Mouse (Mus musculus) kidney, adult 2 months (tissue): Measurements from ENCODE around the gene St3gal2. TPM values are rescaled to one million over a fixed set of nuclear protein-coding genes. Genes with fewer than 3 reads are reported as not detected.

ENCODE experiments used
- DNase-seq: peaks from one replicate; pipeline ENCODE4 v3.0.0; 2021
- H3K27ac ChIP-seq: fragments of 200-500 bp; 2 replicates; pipeline ENCODE4 v1.5.1; 2012; ENCODE audit warnings: low read depth, low read length, control low read depth, inconsistent platforms; ENCODE audit not compliant: insufficient read depth
- H3K27me3 ChIP-seq: fragments of 200-500 bp; replicated peaks from 2 replicates; pipeline ENCODE4 v1.6.1; 2012; ENCODE audit warnings: mild to moderate bottlenecking, moderate library complexity, low read length, inconsistent platforms; ENCODE audit not compliant: control insufficient read depth, insufficient read depth
- H3K36me3 ChIP-seq: fragments of 200-500 bp; 2 replicates; pipeline ENCODE4 v1.6.1; 2012; ENCODE audit warnings: mild to moderate bottlenecking, moderate library complexity, low read length, inconsistent platforms; ENCODE audit not compliant: control insufficient read depth, insufficient read depth
- H3K4me1 ChIP-seq: fragments of 200-500 bp; 2 replicates; pipeline ENCODE4 v1.6.1; 2011; ENCODE audit warnings: low read length; ENCODE audit not compliant: control insufficient read depth, insufficient read depth
- H3K4me3 ChIP-seq: fragments of 200-500 bp; 2 replicates; pipeline ENCODE4 v1.5.1; 2011; ENCODE audit warnings: mild to moderate bottlenecking, low read depth, low read length, control low read depth; ENCODE audit not compliant: insufficient read depth
- CTCF ChIP-seq: fragments of 200-500 bp; conservative IDR thresholded peaks from 2 replicates; pipeline ENCODE4 v1.5.1; 2011; ENCODE audit warnings: low read depth, mild to moderate bottlenecking, control low read depth, low read length, moderate library complexity, mixed read lengths; ENCODE audit not compliant: insufficient read depth, insufficient read length
- POLR2A ChIP-seq: fragments of 200-500 bp; IDR thresholded peaks from one replicate; pipeline ENCODE4 v1.6.1; 2011; ENCODE audit warnings: low read depth, low read length, control low read depth
- WGBS: fragments of 180-500 bp; shearing (Covaris S2); methylation state at CpG from one replicate; pipeline ENCODE4 v1.1.7; 2018; 5-methylcytosine and 5-hydroxymethylcytosine counted together
- polyA plus RNA-seq: library from polyadenylated mRNA; depleted of rRNA; stranded (reverse); fragments of >200 nt; gene quantifications from 2 replicates; pipeline ENCODE4 v1.2.3, GENCODE M21; 2012; rRNA removed

St3gal2 gene
- polyA plus RNA-seq = 27.3 and 28.6 TPM in 2 replicates

- Histone ChIP-seq H3K36me3 (no peaks in the 10 kb centered on the region), H3K27ac (peak within 1 kb of the TSS; percentile 44), H3K4me3 (peak within 1 kb of the TSS; percentile 72), H3K4me1 (peaks cover 15% of the 10 kb centered on the region; the same call in 1 of the 2 replicates), H3K27me3 (no peaks in the 10 kb centered on the region)
- 0% methylated on average over 33 of the region's 36 CpGs for WGBS
- DNase-seq = peak; percentile 93
- TF ChIP-seq POLR2A (no peak), CTCF (no peak)
Observed at GRCm38 (mm10) chr8:110919341-110920031, at the start of gene St3gal2. TSS of gene St3gal2 (plus strand) at chr8:110919922.

GRCm38 (mm10) chr8:110870501-110870900 is 49.2 kb upstream of the St3gal2 start:
- H3K27me3 ChIP-seq = no peaks in the 10 kb centered on the region
- WGBS = 97% methylated on average over 2 of the region's 2 CpGs
- H3K27ac ChIP-seq = no peak overlapping the region
- no peak for DNase-seq
- peaks cover 6% of the 10 kb centered on the region for H3K36me3 ChIP-seq
- no peaks in the 10 kb centered on the region for H3K4me1 ChIP-seq
- TF ChIP-seq POLR2A (no peak), CTCF (no peak)
- no peak overlapping the region for H3K4me3 ChIP-seq

GRCm38 (mm10) chr8:110877862-110878261 is 41.9 kb upstream of the St3gal2 start:
- 77% methylated on average over 4 of the region's 4 CpGs for WGBS
- no peak overlapping the region for H3K4me3 ChIP-seq
- no peak for DNase-seq
- H3K36me3 ChIP-seq = peaks cover 1% of the 10 kb centered on the region; the same call in 1 of the 2 replicates
- H3K27me3 ChIP-seq = no peaks in the 10 kb centered on the region
- no peaks in the 10 kb centered on the region for H3K4me1 ChIP-seq
- TF ChIP-seq CTCF (no peak), POLR2A (no peak)
- H3K27ac ChIP-seq = no peak overlapping the region

GRCm38 (mm10) chr8:110881741-110882310 is 37.9 kb upstream of the St3gal2 start:
- TF ChIP-seq CTCF (no peak), POLR2A (no peak)
- H3K4me3 ChIP-seq = no peak overlapping the region
- no peaks in the 10 kb centered on the region for H3K4me1 ChIP-seq
- DNase-seq = no peak
- WGBS = 94% methylated on average over 10 of the region's 10 CpGs
- H3K27me3 ChIP-seq = no peaks in the 10 kb centered on the region
- no peaks in the 10 kb centered on the region for H3K36me3 ChIP-seq
- no peak overlapping the region for H3K27ac ChIP-seq

- peak; percentile 8 for DNase-seq
- WGBS = 56% methylated on average over 18 of the region's 18 CpGs
- H3K27ac ChIP-seq = no peak overlapping the region
- peaks cover 1% of the 10 kb centered on the region for H3K36me3 ChIP-seq
- no peak overlapping the region for H3K4me3 ChIP-seq
- no peaks in the 10 kb centered on the region for H3K4me1 ChIP-seq
- H3K27me3 ChIP-seq = no peaks in the 10 kb centered on the region
- TF ChIP-seq POLR2A (no peak), CTCF (no peak)
Observed at GRCm38 (mm10) chr8:110883824-110884223, 35.9 kb upstream of the St3gal2 start.

GRCm38 (mm10) chr8:110886634-110887033 is 33.1 kb upstream of the St3gal2 start:
- TF ChIP-seq CTCF = no peak
- no peak for TF ChIP-seq POLR2A
- H3K4me1 ChIP-seq = no peaks in the 10 kb centered on the region
- H3K27ac ChIP-seq = no peak overlapping the region
- H3K36me3 ChIP-seq = peaks cover 1% of the 10 kb centered on the region
- no peaks in the 10 kb centered on the region for H3K27me3 ChIP-seq
- no peak overlapping the region for H3K4me3 ChIP-seq
- 86% methylated on average over 3 of the region's 3 CpGs for WGBS
- DNase-seq = no peak

- Histone ChIP-seq H3K27ac (no peak overlapping the region), H3K4me3 (no peak overlapping the region), H3K36me3 (peaks cover 1% of the 10 kb centered on the region), H3K4me1 (no peaks in the 10 kb centered on the region), H3K27me3 (no peaks in the 10 kb centered on the region)
- WGBS = 95% methylated on average over 10 of the region's 10 CpGs
- TF ChIP-seq POLR2A = no peak
- no peak for TF ChIP-seq CTCF
- no peak for DNase-seq
Observed at GRCm38 (mm10) chr8:110887551-110887950, 32.2 kb upstream of the St3gal2 start.
